Mouse (Mus musculus): ENCODE data around the gene Kynu. TPM values are rescaled to one million over a fixed set of nuclear protein-coding genes. Genes with fewer than 3 reads are reported as not detected.

Kynu gene
- polyA plus RNA-seq, 1 experiment from 2014 or later: 20.0 TPM

- DNase-seq (peak; percentile 59), ATAC-seq (peak; percentile 75)
- 2% methylated on average over 6 of the region's 6 CpGs for WGBS (ENCODE audit: insufficient replicate concordance)
- Histone ChIP-seq H3K9me3 (ENCODE audit: low read length) (no peaks in the 10 kb centered on the region), H3K4me1 (ENCODE audit: insufficient read depth) (no peaks in the 10 kb centered on the region), H3K4me3 (ENCODE audit: low read depth, low read length) (no peak overlapping the region), H3K9ac (replicated peaks) (no peak overlapping the region), H3K27ac (ENCODE audit: low read depth) (no peak overlapping the region), H3K4me2 (ENCODE audit: low read depth, low read length) (no peak overlapping the region), H3K36me3 (replicated peaks; ENCODE audit: insufficient read depth, low read length) (0 out of 2 replicates have a peak, but pooled peaks cover 2% of the 10 kb centered on the region), H3K27me3 (ENCODE audit: insufficient read depth, low read length) (no peaks in the 10 kb centered on the region)
- TF ChIP-seq CTCF (IDR thresholded peaks at IDR 0.05; ENCODE audit: low read depth): peak; percentile 93
- no peak for TF ChIP-seq EP300 (IDR thresholded peaks at IDR 0.05; ENCODE audit: low read depth)
These were observed 118.5 kb downstream of the Kynu start for GRCm38 (mm10) chr2:43673619-43674018.

DNA sequence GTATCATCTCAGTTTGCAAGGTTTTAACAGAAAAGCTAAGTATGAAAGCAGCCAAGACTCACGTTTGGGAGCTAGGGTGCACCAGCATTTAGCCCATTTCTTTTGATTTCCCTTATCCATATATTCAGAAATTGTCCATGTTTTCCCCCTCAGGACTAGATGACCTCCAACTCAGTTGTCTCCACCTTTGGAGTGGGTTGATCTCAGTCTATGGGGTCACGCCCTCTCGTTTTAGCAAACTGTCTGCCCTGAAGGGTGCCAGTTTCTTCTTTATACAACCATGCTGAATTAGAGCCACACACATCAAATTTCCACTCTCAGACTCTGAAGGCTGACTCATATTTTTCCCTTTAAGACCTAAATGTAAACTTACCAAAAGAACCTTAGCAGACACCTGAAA is 119.0 kb downstream of the Kynu start:
- no peaks in the 10 kb centered on the region for H3K9me3 ChIP-seq (ENCODE audit: low read length)
- ATAC-seq (no peak), DNase-seq (no peak)
- no peak for TF ChIP-seq CTCF (IDR thresholded peaks at IDR 0.05; ENCODE audit: low read depth)
- no peak for TF ChIP-seq EP300 (IDR thresholded peaks at IDR 0.05; ENCODE audit: low read depth)
- 0 out of 2 replicates have a peak, but pooled peaks cover 2% of the 10 kb centered on the region for H3K36me3 ChIP-seq (replicated peaks; ENCODE audit: insufficient read depth, low read length)
- H3K4me3 ChIP-seq (ENCODE audit: low read depth, low read length): no peak overlapping the region
- H3K27ac ChIP-seq (ENCODE audit: low read depth): no peak overlapping the region
- H3K4me2 ChIP-seq (ENCODE audit: low read depth, low read length): no peak overlapping the region
- H3K4me1 ChIP-seq (ENCODE audit: insufficient read depth): no peaks in the 10 kb centered on the region
- no peak overlapping the region for H3K9ac ChIP-seq (replicated peaks)
- WGBS (ENCODE audit: insufficient replicate concordance): 39% methylated on average over 3 of the region's 3 CpGs
- no peaks in the 10 kb centered on the region for H3K27me3 ChIP-seq (ENCODE audit: insufficient read depth, low read length)

- Histone ChIP-seq H3K27ac (ENCODE audit: low read depth) (no peak overlapping the region), H3K9ac (replicated peaks) (no peak overlapping the region), H3K4me1 (ENCODE audit: insufficient read depth) (no peaks in the 10 kb centered on the region), H3K36me3 (replicated peaks; ENCODE audit: insufficient read depth, low read length) (no peaks in the 10 kb centered on the region), H3K9me3 (ENCODE audit: low read length) (no peaks in the 10 kb centered on the region), H3K4me2 (ENCODE audit: low read depth, low read length) (no peak overlapping the region), H3K4me3 (ENCODE audit: low read depth, low read length) (no peak overlapping the region), H3K27me3 (ENCODE audit: insufficient read depth, low read length) (no peaks in the 10 kb centered on the region)
- ATAC-seq (no peak), DNase-seq (no peak)
- 50% methylated on average over 4 of the region's 4 CpGs for WGBS (ENCODE audit: insufficient replicate concordance)
- TF ChIP-seq EP300 (IDR thresholded peaks at IDR 0.05; ENCODE audit: low read depth) (no peak), CTCF (IDR thresholded peaks at IDR 0.05; ENCODE audit: low read depth) (no peak)
These were observed 120.1 kb downstream of the Kynu start for GRCm38 (mm10) chr2:43675277-43675676.

- Histone ChIP-seq H3K9me3 (ENCODE audit: low read length) (no peaks in the 10 kb centered on the region), H3K36me3 (replicated peaks; ENCODE audit: insufficient read depth, low read length) (no peaks in the 10 kb centered on the region)
These were observed 135.3 kb downstream of the Kynu start for GRCm38 (mm10) chr2:43690402-43690801.

GRCm38 (mm10) chr2:43691290-43691689 is 136.2 kb downstream of the Kynu start:
- ATAC-seq (no peak), DNase-seq (no peak)
- Histone ChIP-seq H3K9ac (replicated peaks) (no peak overlapping the region), H3K4me3 (ENCODE audit: low read depth, low read length) (no peak overlapping the region), H3K9me3 (ENCODE audit: low read length) (no peaks in the 10 kb centered on the region), H3K4me2 (ENCODE audit: low read depth, low read length) (no peak overlapping the region), H3K27me3 (ENCODE audit: insufficient read depth, low read length) (no peaks in the 10 kb centered on the region), H3K36me3 (replicated peaks; ENCODE audit: insufficient read depth, low read length) (no peaks in the 10 kb centered on the region), H3K4me1 (ENCODE audit: insufficient read depth) (no peaks in the 10 kb centered on the region), H3K27ac (ENCODE audit: low read depth) (no peak overlapping the region)
- TF ChIP-seq CTCF (IDR thresholded peaks at IDR 0.05; ENCODE audit: low read depth): no peak
- TF ChIP-seq EP300 (IDR thresholded peaks at IDR 0.05; ENCODE audit: low read depth): no peak
- 83% methylated on average over 2 of the region's 2 CpGs for WGBS (ENCODE audit: insufficient replicate concordance)

More at GRCm38 (mm10) chr2:43690402-43690801, 135.3 kb downstream of the Kynu start:
- H3K4me1 ChIP-seq (ENCODE audit: insufficient read depth): no peaks in the 10 kb centered on the region
- no peak for ATAC-seq
- H3K4me2 ChIP-seq (ENCODE audit: low read depth, low read length): no peak overlapping the region
- no peak overlapping the region for H3K4me3 ChIP-seq (ENCODE audit: low read depth, low read length)
- 74% methylated on average over 2 of the region's 2 CpGs for WGBS (ENCODE audit: insufficient replicate concordance)
- no peak for DNase-seq
- no peak for TF ChIP-seq CTCF (IDR thresholded peaks at IDR 0.05; ENCODE audit: low read depth)
- no peak for TF ChIP-seq EP300 (IDR thresholded peaks at IDR 0.05; ENCODE audit: low read depth)
- H3K27ac ChIP-seq (ENCODE audit: low read depth): no peak overlapping the region
- H3K9ac ChIP-seq (replicated peaks): no peak overlapping the region
- H3K27me3 ChIP-seq (ENCODE audit: insufficient read depth, low read length): no peaks in the 10 kb centered on the region

- Histone ChIP-seq H3K4me1 (ENCODE audit: insufficient read depth) (no peaks in the 10 kb centered on the region), H3K36me3 (replicated peaks; ENCODE audit: insufficient read depth, low read length) (no peaks in the 10 kb centered on the region), H3K9ac (replicated peaks) (no peak overlapping the region), H3K27ac (ENCODE audit: low read depth) (no peak overlapping the region), H3K4me2 (ENCODE audit: low read depth, low read length) (no peak overlapping the region), H3K9me3 (ENCODE audit: low read length) (no peaks in the 10 kb centered on the region), H3K4me3 (ENCODE audit: low read depth, low read length) (no peak overlapping the region), H3K27me3 (ENCODE audit: insufficient read depth, low read length) (no peaks in the 10 kb centered on the region)
- 73% methylated on average over 3 of the region's 3 CpGs for WGBS (ENCODE audit: insufficient replicate concordance)
- DNase-seq: no peak
- no peak for TF ChIP-seq CTCF (IDR thresholded peaks at IDR 0.05; ENCODE audit: low read depth)
- ATAC-seq: no peak
These were observed 140.5 kb downstream of the Kynu start for GRCm38 (mm10) chr2:43695635-43696034.

- H3K4me2 ChIP-seq (ENCODE audit: low read depth, low read length): no peak overlapping the region
- no peak for DNase-seq
- ATAC-seq: no peak
- H3K4me3 ChIP-seq (ENCODE audit: low read depth, low read length): no peak overlapping the region
- H3K9ac ChIP-seq (replicated peaks): no peak overlapping the region
- no peaks in the 10 kb centered on the region for H3K4me1 ChIP-seq (ENCODE audit: insufficient read depth)
- H3K36me3 ChIP-seq (replicated peaks; ENCODE audit: insufficient read depth, low read length): no peaks in the 10 kb centered on the region
- H3K27me3 ChIP-seq (ENCODE audit: insufficient read depth, low read length): no peaks in the 10 kb centered on the region
- no peaks in the 10 kb centered on the region for H3K9me3 ChIP-seq (ENCODE audit: low read length)
- 73% methylated on average over 2 of the region's 2 CpGs for WGBS (ENCODE audit: insufficient replicate concordance)
- TF ChIP-seq EP300 (IDR thresholded peaks at IDR 0.05; ENCODE audit: low read depth) (no peak), CTCF (IDR thresholded peaks at IDR 0.05; ENCODE audit: low read depth) (no peak)
- H3K27ac ChIP-seq (ENCODE audit: low read depth): no peak overlapping the region
These were observed 157.5 kb downstream of the Kynu start for GRCm38 (mm10) chr2:43712611-43713138.
